Mouse (Mus musculus) forebrain, embryonic 16.5 days (tissue): Measurements from ENCODE around the gene Map1lc3b. TPM values are rescaled to one million over a fixed set of nuclear protein-coding genes. Genes with fewer than 3 reads are reported as not detected.

Experiments used
- ATAC-seq: fragments of 200-750 bp; cut with Nextera tagmentation; 2 replicates; pipeline ENCODE4 v1.8.0; 2017; ENCODE audit warnings: mild to moderate bottlenecking, moderate library complexity
- H3K27ac ChIP-seq: fragments of 300-500 bp; sonication (generic); 2 replicates; pipeline ENCODE4 v1.5.1; 2014; ENCODE audit warnings: low read length, control low read depth
- H3K27me3 ChIP-seq: fragments of 300-500 bp; sonication (generic); replicated peaks from 2 replicates; pipeline ENCODE4 v1.6.1; 2014; ENCODE audit warnings: low read length; ENCODE audit not compliant: control insufficient read depth, insufficient read depth
- H3K36me3 ChIP-seq: fragments of 300-500 bp; sonication (generic); 2 replicates; pipeline ENCODE4 v1.6.1; 2014; ENCODE audit not compliant: control insufficient read depth, insufficient read depth
- H3K4me1 ChIP-seq: fragments of 300-500 bp; sonication (generic); replicated peaks from 2 replicates; pipeline ENCODE4 v1.6.1; 2014; ENCODE audit warnings: low read length; ENCODE audit not compliant: control insufficient read depth, insufficient read depth
- H3K4me2 ChIP-seq: fragments of 300-500 bp; sonication (generic); 2 replicates; pipeline ENCODE4 v1.6.1; 2014; ENCODE audit warnings: mild to moderate bottlenecking, low read length, control low read depth
- H3K4me3 ChIP-seq: fragments of 300-500 bp; sonication (generic); replicated peaks from 2 replicates; pipeline ENCODE4 v1.5.1; 2014; ENCODE audit warnings: mild to moderate bottlenecking, low read length, control low read depth
- H3K9ac ChIP-seq: fragments of 300-500 bp; sonication (generic); replicated peaks from 2 replicates; pipeline ENCODE4 v1.6.1; 2014; ENCODE audit warnings: low read depth, low read length, control low read depth
- H3K9me3 ChIP-seq: fragments of 300-500 bp; sonication (generic); 2 replicates; pipeline ENCODE4 v1.6.1; 2016; ENCODE audit warnings: low read length; ENCODE audit not compliant: control insufficient read depth
- WGBS: fragments of 180-500 bp; shearing (Covaris S2); extraction: QIAGEN DNeasy Blood & Tissue Kit; methylation state at CpG from one replicate; pipeline ENCODE4 v1.1.7; 2014; 5-methylcytosine and 5-hydroxymethylcytosine counted together
- polyA plus RNA-seq: library from polyadenylated mRNA; unstranded; fragments of >200 nt; fragmentation: Nextera tagmentation; extraction: Ambion mirVana; gene quantifications from 2 replicates; pipeline ENCODE4 v1.2.1, GENCODE M21; 2015

Gene Map1lc3b
- polyA plus RNA-seq, 1 experiment from 2014 or later = 407 TPM

DNA sequence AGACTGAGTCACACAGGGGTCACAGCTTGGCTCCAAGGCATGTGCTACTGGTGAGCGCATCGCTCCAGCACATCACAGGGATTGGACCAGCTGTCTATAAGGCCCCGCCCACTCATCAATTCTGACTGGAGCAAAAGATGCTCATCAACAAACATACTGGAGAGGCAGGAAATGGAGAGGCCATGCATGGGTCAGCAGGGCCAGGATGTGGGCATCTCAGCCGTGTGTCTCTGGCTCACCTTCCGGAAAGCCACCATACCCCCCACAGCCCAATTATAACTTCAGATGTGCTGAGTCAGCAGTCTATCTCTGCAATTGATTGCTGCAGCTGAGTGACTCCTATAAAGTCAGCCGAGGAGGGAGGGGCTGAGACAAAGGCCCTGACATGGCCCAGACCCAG, 21.8 kb upstream of the Map1lc3b start:
- Histone ChIP-seq H3K9ac (no peak overlapping the region), H3K36me3 (no peaks in the 10 kb centered on the region), H3K27me3 (no peaks in the 10 kb centered on the region), H3K4me1 (peaks cover 2% of the 10 kb centered on the region; the same call in 1 of the 2 replicates), H3K27ac (no peak overlapping the region), H3K4me2 (no peak overlapping the region), H3K9me3 (no peaks in the 10 kb centered on the region), H3K4me3 (no peak overlapping the region)
- 87% methylated on average over 6 of the region's 6 CpGs for WGBS
- no peak for ATAC-seq

DNA sequence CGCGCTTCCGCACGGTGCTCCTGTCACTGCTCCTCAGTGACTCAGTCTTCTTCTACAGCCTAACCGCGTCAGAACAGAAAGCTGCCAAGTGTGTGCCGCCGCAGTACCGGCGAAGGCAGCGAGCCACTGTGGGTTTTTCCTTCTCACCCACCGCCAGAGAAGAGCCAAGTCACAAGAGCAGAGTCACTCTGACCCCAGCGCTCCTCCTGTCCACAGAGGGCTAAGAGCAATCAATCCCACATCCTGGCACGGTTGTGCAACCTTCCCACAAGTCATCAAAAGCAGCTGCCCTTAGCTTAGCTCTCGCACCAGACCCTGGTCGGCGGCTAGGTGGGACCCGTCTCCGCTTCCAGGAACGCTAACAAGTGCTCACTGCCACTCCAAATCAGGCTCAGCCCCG, 19.8 kb upstream of the Map1lc3b start:
- no peak for ATAC-seq
- Histone ChIP-seq H3K4me2 (no peak overlapping the region), H3K4me3 (no peak overlapping the region), H3K4me1 (peaks cover 3% of the 10 kb centered on the region; the same call in 1 of the 2 replicates), H3K9me3 (no peaks in the 10 kb centered on the region), H3K9ac (no peak overlapping the region), H3K27ac (no peak overlapping the region), H3K36me3 (no peaks in the 10 kb centered on the region), H3K27me3 (no peaks in the 10 kb centered on the region)
- 91% methylated on average over 21 of the region's 21 CpGs for WGBS

- ATAC-seq = no peak
- H3K4me2 ChIP-seq = no peak overlapping the region
- H3K27ac ChIP-seq = no peak overlapping the region
- H3K9ac ChIP-seq = no peak overlapping the region
- WGBS = 86% methylated on average over 17 of the region's 17 CpGs
- no peaks in the 10 kb centered on the region for H3K9me3 ChIP-seq
- H3K4me3 ChIP-seq = no peak overlapping the region
- H3K27me3 ChIP-seq = no peaks in the 10 kb centered on the region
- H3K4me1 ChIP-seq = peaks cover 3% of the 10 kb centered on the region; the same call in 1 of the 2 replicates
- H3K36me3 ChIP-seq = no peaks in the 10 kb centered on the region
Observed at GRCm38 (mm10) chr8:121570801-121571200, 19.4 kb upstream of the Map1lc3b start.

- 83% methylated on average over 7 of the region's 7 CpGs for WGBS
- H3K9ac ChIP-seq = no peak overlapping the region
- no peaks in the 10 kb centered on the region for H3K36me3 ChIP-seq
- H3K9me3 ChIP-seq = no peaks in the 10 kb centered on the region
- H3K27ac ChIP-seq = no peak overlapping the region
- no peak overlapping the region for H3K4me2 ChIP-seq
- no peak overlapping the region for H3K4me3 ChIP-seq
- H3K27me3 ChIP-seq = no peaks in the 10 kb centered on the region
- peaks cover 14% of the 10 kb centered on the region for H3K4me1 ChIP-seq
- ATAC-seq = no peak
Observed at GRCm38 (mm10) chr8:121572121-121572520, 18.0 kb upstream of the Map1lc3b start.

DNA sequence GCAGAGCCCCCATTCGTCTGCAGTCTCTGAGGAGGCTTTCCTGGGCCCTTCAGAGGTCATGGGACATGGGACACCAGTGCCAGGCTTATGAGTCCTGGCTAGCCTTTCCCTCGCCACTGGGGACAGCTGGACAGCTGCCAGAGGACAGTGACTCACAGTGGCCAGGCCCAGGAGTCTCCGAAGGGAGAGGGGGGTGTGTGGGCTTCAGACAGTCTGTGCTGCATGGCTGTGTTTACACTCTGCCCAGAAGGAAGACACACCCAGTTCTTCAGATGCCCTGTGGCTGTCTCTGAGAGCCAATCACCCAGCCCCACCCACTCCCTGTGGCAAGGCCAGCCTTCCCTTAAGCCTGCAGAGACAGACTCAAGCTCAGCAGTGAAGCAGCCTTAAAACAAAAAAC, 16.9 kb upstream of the Map1lc3b start:
- Histone ChIP-seq H3K4me1 (peaks cover 22% of the 10 kb centered on the region), H3K27me3 (no peaks in the 10 kb centered on the region), H3K4me2 (no peak overlapping the region), H3K9ac (no peak overlapping the region), H3K36me3 (no peaks in the 10 kb centered on the region), H3K27ac (no peak overlapping the region), H3K4me3 (no peak overlapping the region), H3K9me3 (no peaks in the 10 kb centered on the region)
- ATAC-seq = no peak
- WGBS = 55% methylated on average over 3 of the region's 3 CpGs

DNA sequence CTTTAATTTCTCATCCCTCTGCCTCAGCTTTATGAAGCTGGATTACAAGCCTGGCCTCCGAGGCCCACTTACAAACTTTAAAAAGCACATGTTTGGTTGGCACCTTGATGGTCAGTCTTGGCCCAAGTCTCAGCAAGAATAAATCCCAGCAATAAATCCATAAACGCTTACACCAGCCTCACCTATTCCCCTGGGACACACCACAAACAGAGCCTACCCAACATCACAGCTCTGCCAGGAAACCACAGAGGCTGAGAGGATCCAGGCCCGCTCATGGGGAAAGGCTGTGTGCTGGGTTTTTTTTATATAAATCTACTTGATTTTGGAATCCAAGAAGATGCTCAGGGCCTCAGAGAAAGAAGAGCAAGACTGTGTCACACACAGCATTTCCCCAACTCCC, 14.5 kb upstream of the Map1lc3b start:
- Histone ChIP-seq H3K9ac (no peak overlapping the region), H3K27me3 (no peaks in the 10 kb centered on the region), H3K36me3 (no peaks in the 10 kb centered on the region), H3K9me3 (no peaks in the 10 kb centered on the region), H3K4me2 (no peak overlapping the region), H3K27ac (no peak overlapping the region), H3K4me1 (peaks cover 25% of the 10 kb centered on the region), H3K4me3 (no peak overlapping the region)
- 90% methylated on average over 3 of the region's 3 CpGs for WGBS
- no peak for ATAC-seq

DNA sequence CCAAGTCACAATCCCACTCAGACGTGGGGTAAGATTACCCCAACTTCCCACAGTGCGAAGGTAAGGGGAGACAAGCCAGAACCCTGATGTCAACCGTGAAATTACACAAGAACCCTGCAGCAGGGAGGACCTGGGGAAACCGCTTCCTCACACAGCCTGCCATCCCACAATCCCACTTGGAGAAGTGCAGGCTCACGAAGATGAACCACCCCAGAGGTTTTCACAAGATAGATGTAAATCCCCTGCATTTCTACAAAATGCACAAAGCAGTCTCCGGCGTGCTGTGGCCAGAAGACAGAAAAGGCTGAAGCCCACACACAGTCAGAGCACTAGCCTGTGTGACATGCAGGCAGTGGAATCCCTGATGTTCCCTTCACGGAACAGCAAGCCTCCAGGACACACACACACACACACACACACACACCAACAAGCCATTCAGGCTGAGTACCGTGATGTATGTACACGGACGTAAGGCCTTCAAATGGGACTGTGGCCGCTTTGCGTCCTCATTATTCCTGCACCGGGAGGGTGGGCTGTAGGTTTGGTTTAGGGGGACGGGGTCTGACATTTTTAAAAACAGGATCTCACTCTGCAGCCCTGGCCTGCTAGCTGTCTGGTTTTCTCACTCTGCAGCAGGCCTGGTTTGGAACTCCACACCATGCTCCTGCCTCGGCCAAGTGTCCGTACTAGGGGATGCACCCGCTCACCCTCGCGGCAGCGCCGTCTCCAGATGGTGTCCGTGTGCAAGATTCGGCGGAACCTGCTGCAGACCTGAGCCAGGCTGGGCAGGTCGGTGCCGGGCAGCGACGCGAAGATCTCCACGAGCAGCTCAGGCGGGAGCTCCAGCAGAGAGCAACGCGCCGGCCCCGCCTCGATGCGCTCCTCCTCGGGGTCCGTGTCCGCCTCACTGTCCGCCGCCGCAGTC, 12.1 kb upstream of the Map1lc3b start:
- Histone ChIP-seq H3K4me2 (peak overlapping the region; percentile 75), H3K9ac (peak overlapping the region; percentile 85), H3K27ac (0 out of 2 replicates have a peak overlapping the region, but pooled peaks have one; percentile 45), H3K4me1 (peaks cover 25% of the 10 kb centered on the region), H3K27me3 (no peaks in the 10 kb centered on the region), H3K4me3 (peak overlapping the region; percentile 82), H3K36me3 (no peaks in the 10 kb centered on the region), H3K9me3 (no peaks in the 10 kb centered on the region)
- ATAC-seq = peak; percentile 69
- WGBS = 2% methylated on average over 39 of the region's 44 CpGs

GRCm38 (mm10) chr8:121578676-121579451, 11.3 kb upstream of the Map1lc3b start, which contains the start of gene Fbxo31:
TSS of gene Fbxo31 (minus strand) at chr8:121578806.
- under 1% methylated on average over 43 of the region's 63 CpGs for WGBS
- peak within 1 kb of the TSS; percentile 82 for H3K4me3 ChIP-seq
- peaks cover 22% of the 10 kb centered on the region for H3K4me1 ChIP-seq
- no peaks in the 10 kb centered on the region for H3K36me3 ChIP-seq
- ATAC-seq = peak; percentile 94
- H3K9me3 ChIP-seq = no peaks in the 10 kb centered on the region
- peak within 1 kb of the TSS; percentile 85 for H3K9ac ChIP-seq
- H3K27me3 ChIP-seq = no peaks in the 10 kb centered on the region
- 0 out of 2 replicates have a peak within 1 kb of the TSS, but pooled peaks have one; percentile 45 for H3K27ac ChIP-seq
- peak within 1 kb of the TSS; percentile 75 for H3K4me2 ChIP-seq

DNA sequence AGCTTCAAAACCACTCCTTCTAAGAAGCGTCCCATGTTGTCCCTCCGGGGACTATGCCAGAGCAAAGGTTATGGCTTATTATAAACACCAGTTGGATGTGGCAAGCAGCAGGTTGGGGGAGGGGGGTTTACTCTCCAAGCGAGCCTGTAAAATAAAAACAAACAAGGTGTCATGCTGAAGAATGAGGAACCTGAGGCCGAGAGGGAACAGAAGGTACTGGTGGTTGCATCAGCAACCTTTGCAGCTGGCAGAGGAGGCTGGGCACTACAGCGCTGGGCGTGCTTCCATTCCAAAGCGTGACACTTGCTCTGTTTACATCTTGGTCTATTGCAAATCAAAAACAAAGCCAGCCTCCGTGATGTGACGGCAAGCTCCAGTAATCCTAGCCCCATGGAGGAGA, 9.7 kb upstream of the Map1lc3b start:
- Histone ChIP-seq H3K36me3 (no peaks in the 10 kb centered on the region), H3K4me1 (peaks cover 26% of the 10 kb centered on the region), H3K9me3 (no peaks in the 10 kb centered on the region), H3K4me3 (no peak overlapping the region), H3K27ac (no peak overlapping the region), H3K4me2 (no peak overlapping the region), H3K9ac (no peak overlapping the region), H3K27me3 (no peaks in the 10 kb centered on the region)
- no peak for ATAC-seq
- 44% methylated on average over 9 of the region's 9 CpGs for WGBS
